Mouse (Mus musculus): ENCODE measurements around the gene Gata3. TPM values are rescaled to one million over a fixed set of nuclear protein-coding genes. Genes with fewer than 3 reads are reported as not detected.

The Gata3 gene
- 21.7 and 29.8 TPM in 2 replicates for polyA plus RNA-seq (2015; fragmentation: Nextera tagmentation; extraction: Ambion mirVana)

GRCm38 (mm10) chr2:9889651-9890183 is at the start of gene Gata3:
TSS of gene Gata3 (minus strand) at chr2:9890034.
- Histone ChIP-seq H3K27me3 (peaks cover 96% of the 10 kb centered on the region), H3K4me1 (peaks cover 9% of the 10 kb centered on the region)
- ATAC-seq (ENCODE audit: insufficient number of reproducible peaks, insufficient read depth, low FRiP score, low TSS enrichment, low read depth) = no peak

DNA sequence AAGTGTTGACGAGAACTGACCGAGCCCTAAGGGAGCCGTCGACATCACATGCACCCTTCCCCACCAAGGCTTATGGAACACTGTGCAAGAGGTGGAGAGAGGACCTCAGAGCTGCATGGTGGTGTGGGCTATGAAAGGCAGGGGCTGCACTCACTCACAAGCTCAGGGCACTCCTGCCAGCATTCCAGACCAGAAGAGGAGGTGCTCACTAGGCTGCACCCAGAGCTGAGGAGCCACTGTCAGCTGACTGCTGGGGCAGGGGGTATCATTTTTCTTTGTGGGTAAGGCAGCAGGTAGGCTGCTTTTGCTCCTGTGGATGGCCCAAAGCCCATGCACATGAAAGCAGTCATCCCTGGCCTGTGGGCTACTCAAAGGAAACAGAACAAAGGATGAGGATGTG is 49.4 kb upstream of the Gata3 start:
- no peak overlapping the region for H3K4me3 ChIP-seq
- no peaks in the 10 kb centered on the region for H3K4me1 ChIP-seq
- 92% methylated on average over 4 of the region's 4 CpGs for WGBS
- H3K27ac ChIP-seq = no peak overlapping the region
- H3K36me3 ChIP-seq = 0 out of 2 replicates have a peak, but pooled peaks cover 5% of the 10 kb centered on the region
- no peak overlapping the region for H3K9ac ChIP-seq
- ATAC-seq (ENCODE audit: insufficient number of reproducible peaks, insufficient read depth, low FRiP score, low TSS enrichment, low read depth) = no peak
- no peaks in the 10 kb centered on the region for H3K9me3 ChIP-seq
- no peaks in the 10 kb centered on the region for H3K27me3 ChIP-seq
- H3K4me2 ChIP-seq = no peak overlapping the region

More at GRCm38 (mm10) chr2:9889651-9890183, at the start of gene Gata3:
- H3K36me3 ChIP-seq = no peaks in the 10 kb centered on the region
- no peak within 1 kb of the TSS for H3K9ac ChIP-seq
- no peak within 1 kb of the TSS for H3K27ac ChIP-seq
- peak within 1 kb of the TSS; percentile 35 for H3K4me3 ChIP-seq
- under 1% methylated on average over 23 of the region's 23 CpGs for WGBS
- H3K9me3 ChIP-seq = no peaks in the 10 kb centered on the region
- peak within 1 kb of the TSS; percentile 53 for H3K4me2 ChIP-seq

DNA sequence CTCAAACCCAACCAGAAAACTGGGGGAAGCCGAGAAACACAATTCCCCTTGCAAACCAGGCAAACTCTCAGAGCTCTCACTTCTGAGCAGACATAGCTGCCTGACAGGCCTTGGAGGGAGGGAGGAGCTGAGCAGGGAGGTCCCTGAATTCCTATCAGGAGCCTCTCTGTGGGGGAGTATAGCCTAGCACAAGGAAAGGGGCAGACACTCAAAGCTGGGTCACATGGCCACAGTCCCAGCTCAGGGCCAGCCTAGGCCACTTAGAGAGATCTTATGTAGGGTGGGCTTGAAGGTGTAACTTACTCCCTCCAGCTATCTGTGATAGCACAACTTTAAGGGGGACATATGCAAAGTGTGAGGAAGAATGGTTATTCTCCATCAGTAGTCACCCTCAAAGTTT is 46.1 kb upstream of the Gata3 start:
- Histone ChIP-seq H3K36me3 (0 out of 2 replicates have a peak, but pooled peaks cover 5% of the 10 kb centered on the region), H3K9me3 (no peaks in the 10 kb centered on the region), H3K4me3 (no peak overlapping the region), H3K4me1 (no peaks in the 10 kb centered on the region), H3K27me3 (no peaks in the 10 kb centered on the region), H3K9ac (no peak overlapping the region), H3K27ac (no peak overlapping the region), H3K4me2 (no peak overlapping the region)
- WGBS = 20% methylated on average over 1 of the region's 1 CpGs
- no peak for ATAC-seq (ENCODE audit: insufficient number of reproducible peaks, insufficient read depth, low FRiP score, low TSS enrichment, low read depth)

GRCm38 (mm10) chr2:9926905-9927283 is 37.1 kb upstream of the Gata3 start:
- no peaks in the 10 kb centered on the region for H3K9me3 ChIP-seq
- H3K27me3 ChIP-seq = no peaks in the 10 kb centered on the region
- H3K4me1 ChIP-seq = peaks cover 6% of the 10 kb centered on the region
- peaks cover 5% of the 10 kb centered on the region; the same call in 1 of the 2 replicates for H3K36me3 ChIP-seq
- ATAC-seq (ENCODE audit: insufficient number of reproducible peaks, insufficient read depth, low FRiP score, low TSS enrichment, low read depth) = no peak
- 82% methylated on average over 4 of the region's 4 CpGs for WGBS
- H3K9ac ChIP-seq = no peak overlapping the region
- H3K27ac ChIP-seq = no peak overlapping the region
- H3K4me3 ChIP-seq = no peak overlapping the region
- H3K4me2 ChIP-seq = no peak overlapping the region

GRCm38 (mm10) chr2:9926194-9926904 is 36.5 kb upstream of the Gata3 start:
- peaks cover 6% of the 10 kb centered on the region for H3K4me1 ChIP-seq
- no peaks in the 10 kb centered on the region for H3K27me3 ChIP-seq
- no peak for ATAC-seq (ENCODE audit: insufficient number of reproducible peaks, insufficient read depth, low FRiP score, low TSS enrichment, low read depth)
- peaks cover 5% of the 10 kb centered on the region; the same call in 1 of the 2 replicates for H3K36me3 ChIP-seq
- no peak overlapping the region for H3K9ac ChIP-seq
- H3K4me2 ChIP-seq = no peak overlapping the region
- 39% methylated on average over 7 of the region's 7 CpGs for WGBS
- H3K4me3 ChIP-seq = no peak overlapping the region
- H3K27ac ChIP-seq = peak overlapping the region; percentile 48; the same call in 1 of the 2 replicates
- H3K9me3 ChIP-seq = no peaks in the 10 kb centered on the region

DNA sequence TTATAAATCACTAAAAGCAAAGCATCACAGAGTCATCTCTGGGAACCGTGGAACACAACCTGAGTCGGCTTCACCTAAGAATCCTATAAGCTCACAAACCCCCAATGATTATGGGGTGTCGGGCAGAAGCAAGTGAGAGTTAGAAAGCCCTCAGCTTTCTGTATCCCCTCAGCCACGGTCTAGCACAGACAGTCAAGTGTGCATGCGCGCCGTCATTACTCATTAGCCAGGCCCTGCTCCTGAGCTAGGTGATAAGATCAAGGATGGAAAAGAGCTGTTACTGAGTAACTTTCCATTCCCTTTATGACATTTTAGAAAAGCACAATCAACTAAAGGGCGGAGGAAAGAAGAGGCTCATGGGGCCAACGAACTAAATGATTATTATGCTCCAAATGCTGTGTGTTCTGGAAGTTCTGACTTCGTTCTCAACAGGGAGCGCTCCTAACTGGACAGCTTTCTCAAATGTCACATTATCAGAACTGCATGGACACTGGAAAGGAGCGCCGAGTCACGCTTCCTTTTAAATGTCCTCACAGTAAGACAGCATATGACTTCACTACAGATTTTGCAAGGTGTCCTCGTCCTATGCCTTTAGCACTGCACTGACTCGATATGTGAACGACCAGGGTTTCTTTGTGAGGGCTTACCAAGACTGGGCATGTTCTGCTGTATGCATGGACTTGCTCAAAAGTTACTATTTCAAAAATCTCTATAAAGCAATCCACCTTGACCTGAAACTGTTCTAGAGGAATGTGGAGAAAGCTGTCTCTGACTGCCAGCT is 29.0 kb upstream of the Gata3 start:
- 85% methylated on average over 17 of the region's 17 CpGs for WGBS
- H3K36me3 ChIP-seq = peaks cover 24% of the 10 kb centered on the region

GRCm38 (mm10) chr2:9917602-9918001 is 27.8 kb upstream of the Gata3 start:
- no peak for ATAC-seq (ENCODE audit: insufficient number of reproducible peaks, insufficient read depth, low FRiP score, low TSS enrichment, low read depth)
- H3K27ac ChIP-seq = no peak overlapping the region
- no peak overlapping the region for H3K9ac ChIP-seq
- 89% methylated on average over 9 of the region's 9 CpGs for WGBS
- no peak overlapping the region for H3K4me2 ChIP-seq
- H3K9me3 ChIP-seq = no peaks in the 10 kb centered on the region
- no peaks in the 10 kb centered on the region for H3K27me3 ChIP-seq
- peaks cover 24% of the 10 kb centered on the region for H3K36me3 ChIP-seq
- H3K4me3 ChIP-seq = no peak overlapping the region
- H3K4me1 ChIP-seq = no peaks in the 10 kb centered on the region

More for the DNA sequence above, 29.0 kb upstream of the Gata3 start:
- Histone ChIP-seq H3K9me3 (no peaks in the 10 kb centered on the region), H3K27me3 (no peaks in the 10 kb centered on the region), H3K27ac (no peak overlapping the region), H3K4me3 (no peak overlapping the region), H3K4me2 (no peak overlapping the region), H3K9ac (no peak overlapping the region), H3K4me1 (no peaks in the 10 kb centered on the region)
- ATAC-seq (ENCODE audit: insufficient number of reproducible peaks, insufficient read depth, low FRiP score, low TSS enrichment, low read depth) = no peak

DNA sequence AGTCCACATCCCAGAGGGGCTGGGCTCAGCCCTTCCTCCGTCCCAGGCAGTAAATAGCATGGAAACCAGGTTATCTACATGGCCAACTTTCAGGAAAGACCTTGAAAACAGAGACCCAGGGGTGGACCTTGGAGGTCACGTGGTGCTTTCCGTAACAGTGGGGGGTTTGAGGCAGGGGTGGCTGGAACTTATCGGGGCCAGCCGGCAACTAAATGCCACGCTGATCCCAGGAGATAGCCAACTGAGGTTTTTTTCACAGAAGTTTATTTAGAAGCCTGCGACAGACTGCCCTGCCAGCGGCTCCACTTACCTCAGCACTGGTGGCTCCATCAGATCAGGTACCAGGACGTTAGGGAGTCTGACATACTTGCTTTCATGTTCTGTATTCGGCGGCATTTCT is 16.2 kb upstream of the Gata3 start:
- 5% methylated on average over 11 of the region's 11 CpGs for WGBS
- H3K9me3 ChIP-seq = no peaks in the 10 kb centered on the region
- ATAC-seq (ENCODE audit: insufficient number of reproducible peaks, insufficient read depth, low FRiP score, low TSS enrichment, low read depth) = no peak

GRCm38 (mm10) chr2:9903854-9904560 is 14.2 kb upstream of the Gata3 start:
- Histone ChIP-seq H3K4me2 (no peak overlapping the region), H3K9ac (no peak overlapping the region), H3K4me3 (no peak overlapping the region), H3K4me1 (no peaks in the 10 kb centered on the region), H3K27me3 (peaks cover 18% of the 10 kb centered on the region), H3K27ac (no peak overlapping the region), H3K36me3 (no peaks in the 10 kb centered on the region), H3K9me3 (no peaks in the 10 kb centered on the region)
- no peak for ATAC-seq (ENCODE audit: insufficient number of reproducible peaks, insufficient read depth, low FRiP score, low TSS enrichment, low read depth)
- WGBS = 71% methylated on average over 14 of the region's 14 CpGs

More for the DNA sequence above, 16.2 kb upstream of the Gata3 start:
- Histone ChIP-seq H3K4me1 (no peaks in the 10 kb centered on the region), H3K36me3 (no peaks in the 10 kb centered on the region), H3K4me2 (peak overlapping the region; percentile 54), H3K4me3 (peak overlapping the region; percentile 28), H3K27me3 (peaks cover 6% of the 10 kb centered on the region), H3K9ac (0 out of 2 replicates have a peak overlapping the region, but pooled peaks have one; percentile 21), H3K27ac (no peak overlapping the region)

- H3K4me1 ChIP-seq = peaks cover 8% of the 10 kb centered on the region; the same call in 1 of the 2 replicates
- no peak overlapping the region for H3K9ac ChIP-seq
- 8% methylated on average over 8 of the region's 8 CpGs for WGBS
- no peak overlapping the region for H3K4me3 ChIP-seq
- no peaks in the 10 kb centered on the region for H3K36me3 ChIP-seq
- ATAC-seq (ENCODE audit: insufficient number of reproducible peaks, insufficient read depth, low FRiP score, low TSS enrichment, low read depth) = no peak
- no peak overlapping the region for H3K27ac ChIP-seq
- peaks cover 80% of the 10 kb centered on the region for H3K27me3 ChIP-seq
- no peak overlapping the region for H3K4me2 ChIP-seq
- no peaks in the 10 kb centered on the region for H3K9me3 ChIP-seq
Measured at GRCm38 (mm10) chr2:9897846-9898245, 8.0 kb upstream of the Gata3 start.

- no peak for ATAC-seq (ENCODE audit: insufficient number of reproducible peaks, insufficient read depth, low FRiP score, low TSS enrichment, low read depth)
- under 1% methylated on average over 22 of the region's 22 CpGs for WGBS
- Histone ChIP-seq H3K4me2 (peak overlapping the region; percentile 52), H3K36me3 (no peaks in the 10 kb centered on the region), H3K4me3 (peak overlapping the region; percentile 21), H3K9ac (no peak overlapping the region), H3K27ac (no peak overlapping the region), H3K4me1 (peaks cover 8% of the 10 kb centered on the region; the same call in 1 of the 2 replicates), H3K27me3 (peaks cover 88% of the 10 kb centered on the region), H3K9me3 (no peaks in the 10 kb centered on the region)
Measured at GRCm38 (mm10) chr2:9896097-9896770, 6.4 kb upstream of the Gata3 start.

Measured in embryonic facial prominence, embryonic 13.5 days (tissue).